Mouse (Mus musculus) limb, embryonic 11.5 days (tissue): ENCODE results near the gene Mars. TPM values are rescaled to one million over a fixed set of nuclear protein-coding genes. Genes with fewer than 3 reads are reported as not detected.

Source experiments
- ATAC-seq: fragments of 200-750 bp; cut with Nextera tagmentation; 2 replicates; pipeline ENCODE4 v1.8.0; 2017; ENCODE audit warnings: low read depth; ENCODE audit not compliant: insufficient number of reproducible peaks, low FRiP score, low TSS enrichment
- DNase-seq: peaks from one replicate; pipeline ENCODE4 v3.0.0-alpha.2; 2015; ENCODE audit warnings: low spot score
- H3K27ac ChIP-seq: fragments of 300-500 bp; sonication (generic); replicated peaks from 2 replicates; pipeline ENCODE4 v1.5.1; 2014; ENCODE audit warnings: low read depth, mild to moderate bottlenecking, low read length
- H3K27me3 ChIP-seq: fragments of 300-500 bp; sonication (generic); 2 replicates; pipeline ENCODE4 v1.6.1; 2014; ENCODE audit warnings: mild to moderate bottlenecking, low read length, mixed read lengths; ENCODE audit not compliant: control insufficient read depth, insufficient read depth
- H3K36me3 ChIP-seq: fragments of 300-500 bp; sonication (generic); 2 replicates; pipeline ENCODE4 v1.6.1; 2014; ENCODE audit warnings: mild to moderate bottlenecking, low read length, moderate library complexity, mixed read lengths; ENCODE audit not compliant: control insufficient read depth, insufficient read depth
- H3K4me1 ChIP-seq: fragments of 300-500 bp; sonication (generic); 2 replicates; pipeline ENCODE4 v1.6.1; 2014; ENCODE audit warnings: low read length, mixed read lengths; ENCODE audit not compliant: control insufficient read depth, insufficient read depth
- H3K4me2 ChIP-seq: fragments of 300-500 bp; sonication (generic); 2 replicates; pipeline ENCODE4 v1.6.1; 2014; ENCODE audit warnings: low read depth, mild to moderate bottlenecking, moderate library complexity; ENCODE audit not compliant: severe bottlenecking
- H3K4me3 ChIP-seq: fragments of 300-500 bp; sonication (generic); 2 replicates; pipeline ENCODE4 v1.5.1; 2014; ENCODE audit warnings: low read depth, low read length
- H3K9ac ChIP-seq: fragments of 300-500 bp; sonication (generic); 2 replicates; pipeline ENCODE4 v1.6.1; 2014; ENCODE audit warnings: mild to moderate bottlenecking, low read length
- H3K9me3 ChIP-seq: fragments of 300-500 bp; sonication (generic); 2 replicates; pipeline ENCODE4 v1.6.1; 2016; ENCODE audit warnings: low read length; ENCODE audit not compliant: control insufficient read depth
- WGBS: fragments of 180-500 bp; shearing (Covaris S2); extraction: QIAGEN DNeasy Blood & Tissue Kit; methylation state at CpG from one replicate; pipeline ENCODE4 v1.1.7; 2014; 5-methylcytosine and 5-hydroxymethylcytosine counted together
- polyA plus RNA-seq: library from polyadenylated mRNA; unstranded; fragments of >200 nt; fragmentation: Nextera tagmentation; extraction: Ambion mirVana; gene quantifications from 2 replicates; pipeline ENCODE4 v1.2.1, GENCODE M21; 2014

Gene Mars
- polyA plus RNA-seq, 1 experiment from 2014 or later = 167 TPM

- peaks cover 9% of the 10 kb centered on the region; the same call in 1 of the 2 replicates for H3K27me3 ChIP-seq
- WGBS = 81% methylated on average over 5 of the region's 5 CpGs
- no peaks in the 10 kb centered on the region for H3K36me3 ChIP-seq
- H3K27ac ChIP-seq = no peak overlapping the region
- no peak overlapping the region for H3K9ac ChIP-seq
- no peaks in the 10 kb centered on the region for H3K9me3 ChIP-seq
- H3K4me1 ChIP-seq = peaks cover 7% of the 10 kb centered on the region
- DNase-seq = no peak
- ATAC-seq = no peak
- H3K4me2 ChIP-seq = no peak overlapping the region
- H3K4me3 ChIP-seq = no peak overlapping the region
Measured at GRCm38 (mm10) chr10:127268401-127268800, 43.2 kb downstream of the Mars start.

- Histone ChIP-seq H3K27ac (no peak overlapping the region), H3K9me3 (no peaks in the 10 kb centered on the region), H3K4me1 (peaks cover 9% of the 10 kb centered on the region), H3K36me3 (no peaks in the 10 kb centered on the region), H3K9ac (no peak overlapping the region; the same call in 1 of the 2 replicates), H3K4me3 (peak overlapping the region; percentile 100), H3K27me3 (peaks cover 14% of the 10 kb centered on the region; the same call in 1 of the 2 replicates), H3K4me2 (peak overlapping the region; percentile 90)
- DNase-seq = no peak
- no peak for ATAC-seq
- WGBS = 78% methylated on average over 5 of the region's 5 CpGs
Measured at GRCm38 (mm10) chr10:127267318-127267717, 44.3 kb downstream of the Mars start.

DNA sequence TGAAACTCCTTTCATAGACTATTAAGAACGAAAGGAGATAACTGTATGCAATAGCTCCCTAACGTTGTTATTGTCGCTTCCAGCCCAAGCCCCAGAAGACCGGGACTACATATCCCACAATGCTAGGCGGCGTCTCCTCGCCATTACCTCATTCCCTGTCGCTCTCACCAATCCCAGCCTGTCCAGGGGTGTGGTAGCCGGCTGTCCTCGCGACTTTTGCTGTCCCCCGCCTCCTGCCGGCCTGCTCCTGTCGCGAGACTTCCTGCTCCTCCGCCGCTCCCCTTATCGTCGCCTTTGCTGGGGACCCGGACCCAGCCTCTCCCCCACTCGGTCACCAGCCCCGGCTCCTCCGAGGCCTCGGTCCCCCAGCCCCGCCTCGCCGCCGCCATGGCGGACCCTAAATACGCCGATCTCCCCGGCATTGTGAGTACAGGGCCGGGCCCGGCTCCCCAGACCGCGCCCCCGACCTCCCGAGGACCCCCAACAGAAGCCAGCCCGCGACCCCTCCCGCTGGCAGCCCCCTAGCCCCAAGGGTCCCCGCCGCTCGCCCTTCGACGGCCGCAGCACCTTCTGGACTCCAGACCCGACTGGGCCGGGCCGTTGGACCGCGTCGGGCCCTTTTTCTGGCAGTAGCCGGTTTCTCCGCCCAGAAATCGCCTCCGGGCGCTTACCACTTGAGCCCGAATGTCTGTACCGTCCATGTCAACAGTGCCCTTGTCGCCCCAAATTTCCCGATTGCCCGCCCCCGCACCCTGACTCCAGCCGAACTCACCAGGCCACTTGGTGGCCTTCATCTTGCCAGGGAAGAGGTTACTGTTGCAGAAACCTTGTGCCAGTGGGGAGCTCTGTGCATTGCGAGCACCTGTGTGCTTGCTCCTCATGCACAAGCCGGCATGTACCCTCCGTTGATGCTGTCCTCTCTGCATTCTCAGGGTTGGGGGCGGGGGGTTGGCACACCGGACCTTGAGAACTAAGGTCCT, 45.2 kb downstream of the Mars start, which contains the start of gene Dctn2:
Gene Dctn2 (plus strand): TSS at position 257 of the 980 bp plus-strand sequence.
- Histone ChIP-seq H3K36me3 (no peaks in the 10 kb centered on the region), H3K27ac (peak within 1 kb of the TSS; percentile 68; the same call in 1 of the 2 replicates), H3K27me3 (peaks cover 17% of the 10 kb centered on the region; the same call in 1 of the 2 replicates), H3K9ac (peak within 1 kb of the TSS; percentile 97), H3K4me2 (peak within 1 kb of the TSS; percentile 90), H3K9me3 (no peaks in the 10 kb centered on the region), H3K4me3 (peak within 1 kb of the TSS; percentile 100), H3K4me1 (peaks cover 9% of the 10 kb centered on the region)
- peak; percentile 95 for ATAC-seq
- peak; percentile 96 for DNase-seq
- WGBS = under 1% methylated on average over 70 of the region's 70 CpGs

DNA sequence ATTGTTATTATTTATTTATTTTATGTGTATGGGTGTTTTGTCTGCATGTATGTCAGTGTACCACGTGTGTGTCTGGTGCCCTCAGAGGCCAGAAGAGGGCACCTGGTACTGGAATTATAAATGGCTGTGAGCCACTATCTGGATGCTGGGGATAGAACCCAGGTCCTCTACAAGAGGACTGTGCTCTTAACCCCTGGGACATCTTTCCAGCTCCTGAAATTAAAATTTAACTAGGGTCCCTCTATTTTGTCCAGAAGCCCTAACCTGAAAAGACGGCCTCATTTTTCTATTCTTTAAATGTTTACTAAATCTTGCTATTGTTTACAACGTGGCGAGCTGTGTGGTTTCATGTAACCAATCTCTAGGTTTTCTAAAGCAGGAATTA, 45.9 kb downstream of the Mars start:
- H3K27ac ChIP-seq = no peak overlapping the region
- ATAC-seq = no peak; the same call in 1 of the 2 replicates
- 29% methylated on average over 4 of the region's 4 CpGs for WGBS

GRCm38 (mm10) chr10:127264971-127265370, 46.6 kb downstream of the Mars start:
- no peaks in the 10 kb centered on the region for H3K36me3 ChIP-seq
- WGBS = 79% methylated on average over 4 of the region's 4 CpGs
- no peak overlapping the region for H3K27ac ChIP-seq
- H3K4me2 ChIP-seq = no peak overlapping the region
- H3K27me3 ChIP-seq = peaks cover 17% of the 10 kb centered on the region; the same call in 1 of the 2 replicates
- no peak for DNase-seq
- peaks cover 9% of the 10 kb centered on the region for H3K4me1 ChIP-seq
- H3K4me3 ChIP-seq = no peak overlapping the region
- H3K9ac ChIP-seq = no peak overlapping the region
- ATAC-seq = no peak
- H3K9me3 ChIP-seq = no peaks in the 10 kb centered on the region

More for the DNA sequence above, 45.9 kb downstream of the Mars start:
- DNase-seq = no peak
- H3K9ac ChIP-seq = no peak overlapping the region
- no peaks in the 10 kb centered on the region for H3K9me3 ChIP-seq
- H3K4me1 ChIP-seq = peaks cover 9% of the 10 kb centered on the region
- peak overlapping the region; percentile 90; the same call in 1 of the 2 replicates for H3K4me2 ChIP-seq
- peaks cover 17% of the 10 kb centered on the region; the same call in 1 of the 2 replicates for H3K27me3 ChIP-seq
- H3K36me3 ChIP-seq = no peaks in the 10 kb centered on the region
- H3K4me3 ChIP-seq = peak overlapping the region; percentile 100

DNA sequence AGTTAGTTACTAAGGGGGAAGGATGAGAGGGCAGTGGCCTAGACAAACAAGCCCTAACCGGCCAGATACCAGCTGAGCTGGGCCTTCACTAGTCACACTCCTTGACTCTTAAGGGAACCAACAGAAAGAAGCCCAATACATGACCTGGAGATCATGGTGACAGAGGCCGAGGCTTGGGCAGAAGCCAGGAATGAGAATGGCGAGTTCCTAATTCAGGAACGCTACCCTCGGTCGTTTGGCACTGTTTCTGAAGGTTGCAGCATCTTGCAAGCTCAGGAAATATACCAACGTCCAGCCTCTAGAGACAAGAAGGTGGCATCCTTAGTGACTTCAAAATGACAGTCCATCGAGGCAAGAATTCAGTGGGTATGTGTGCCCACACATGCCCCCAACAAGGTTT, 47.2 kb downstream of the Mars start:
- Histone ChIP-seq H3K27ac (no peak overlapping the region), H3K4me1 (peaks cover 9% of the 10 kb centered on the region), H3K36me3 (no peaks in the 10 kb centered on the region), H3K27me3 (peaks cover 17% of the 10 kb centered on the region; the same call in 1 of the 2 replicates), H3K9ac (no peak overlapping the region), H3K9me3 (no peaks in the 10 kb centered on the region), H3K4me3 (no peak overlapping the region), H3K4me2 (no peak overlapping the region)
- WGBS = 77% methylated on average over 8 of the region's 8 CpGs
- ATAC-seq (no peak), DNase-seq (no peak)

DNA sequence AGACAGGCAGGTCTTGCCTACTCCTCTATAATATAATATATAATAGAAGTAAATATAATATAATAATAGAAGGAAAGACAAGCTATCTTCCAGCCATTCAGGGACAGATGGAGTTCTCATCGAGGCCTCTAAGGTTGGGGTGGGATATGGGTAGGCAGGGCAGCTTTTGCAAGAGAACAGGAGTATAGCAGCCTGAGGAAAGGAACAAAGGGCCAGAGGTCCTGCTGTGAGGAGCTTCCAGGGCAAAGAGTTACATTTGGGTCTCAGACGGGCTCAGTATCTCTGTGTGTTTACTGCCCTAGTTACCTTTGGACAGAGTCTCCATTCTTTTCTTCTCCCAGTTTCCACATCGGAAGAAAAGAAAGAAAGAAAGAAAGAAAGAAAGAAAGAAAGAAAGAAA, 48.0 kb downstream of the Mars start:
- H3K4me1 ChIP-seq = peaks cover 9% of the 10 kb centered on the region
- DNase-seq = no peak
- no peak overlapping the region for H3K9ac ChIP-seq
- H3K4me2 ChIP-seq = no peak overlapping the region
- H3K9me3 ChIP-seq = no peaks in the 10 kb centered on the region
- 62% methylated on average over 3 of the region's 3 CpGs for WGBS
- H3K27ac ChIP-seq = no peak overlapping the region
- H3K27me3 ChIP-seq = peaks cover 17% of the 10 kb centered on the region; the same call in 1 of the 2 replicates
- 0 out of 2 replicates have a peak overlapping the region, but pooled peaks have one; percentile 43 for H3K4me3 ChIP-seq
- H3K36me3 ChIP-seq = no peaks in the 10 kb centered on the region
- no peak for ATAC-seq

GRCm38 (mm10) chr10:127262548-127263398, 48.8 kb downstream of the Mars start, which contains the start of gene Kif5a:
Kif5a (minus strand) TSS chr10:127263348.
- under 1% methylated on average over 53 of the region's 53 CpGs for WGBS
- peaks cover 17% of the 10 kb centered on the region; the same call in 1 of the 2 replicates for H3K27me3 ChIP-seq
- H3K9ac ChIP-seq = peak within 1 kb of the TSS; percentile 53; the same call in 1 of the 2 replicates
- ATAC-seq = no peak
- H3K4me1 ChIP-seq = peaks cover 9% of the 10 kb centered on the region
- H3K9me3 ChIP-seq = no peaks in the 10 kb centered on the region
- peak; percentile 69 for DNase-seq
- H3K4me3 ChIP-seq = peak within 1 kb of the TSS; percentile 43
- H3K27ac ChIP-seq = no peak within 1 kb of the TSS
- no peaks in the 10 kb centered on the region for H3K36me3 ChIP-seq
- peak within 1 kb of the TSS; percentile 86 for H3K4me2 ChIP-seq
